Mouse (Mus musculus) liver, embryonic 12.5 days (tissue): ENCODE measurements around the gene Olfr288. TPM values are rescaled to one million over a fixed set of nuclear protein-coding genes. Genes with fewer than 3 reads are reported as not detected.

ENCODE experiments used
- ATAC-seq: fragments of 200-750 bp; cut with Nextera tagmentation; 2 replicates; pipeline ENCODE4 v1.8.0; 2017; ENCODE audit warnings: moderate number of reproducible peaks, mild to moderate bottlenecking, moderate library complexity
- H3K27ac ChIP-seq: fragments of 300-500 bp; sonication (generic); 2 replicates; pipeline ENCODE4 v1.5.1; 2016; ENCODE audit warnings: mild to moderate bottlenecking
- H3K27me3 ChIP-seq: fragments of 300-500 bp; sonication (generic); replicated peaks from 2 replicates; pipeline ENCODE4 v1.6.1; 2016; ENCODE audit warnings: mild to moderate bottlenecking, moderate library complexity
- H3K36me3 ChIP-seq: fragments of 300-500 bp; sonication (generic); 2 replicates; pipeline ENCODE4 v1.6.1; 2016; ENCODE audit warnings: mild to moderate bottlenecking, moderate library complexity
- H3K4me1 ChIP-seq: fragments of 300-500 bp; sonication (generic); 2 replicates; pipeline ENCODE4 v1.6.1; 2016
- H3K4me2 ChIP-seq: fragments of 300-500 bp; sonication (generic); 2 replicates; pipeline ENCODE4 v1.6.1; 2016; ENCODE audit warnings: mild to moderate bottlenecking, moderate library complexity
- H3K4me3 ChIP-seq: fragments of 300-500 bp; sonication (generic); 2 replicates; pipeline ENCODE4 v1.5.1; 2016; ENCODE audit warnings: mild to moderate bottlenecking, moderate library complexity
- H3K9ac ChIP-seq: fragments of 300-500 bp; sonication (generic); 2 replicates; pipeline ENCODE4 v1.6.1; 2016; ENCODE audit warnings: mild to moderate bottlenecking, moderate library complexity
- H3K9me3 ChIP-seq: fragments of 300-500 bp; sonication (generic); replicated peaks from 2 replicates; pipeline ENCODE4 v1.6.1; 2016; ENCODE audit warnings: mild to moderate bottlenecking, moderate library complexity
- WGBS: fragments of 180-500 bp; shearing (Covaris S2); methylation state at CpG from one replicate; pipeline ENCODE4 v1.1.7; 2016; ENCODE audit not compliant: insufficient replicate concordance; 5-methylcytosine and 5-hydroxymethylcytosine counted together
- polyA plus RNA-seq: library from polyadenylated mRNA; unstranded; fragments of >200 nt; fragmentation: Nextera tagmentation; extraction: Ambion mirVana; gene quantifications from 2 replicates; pipeline ENCODE4 v1.2.1, GENCODE M21; 2016

Gene Olfr288
- not detected in 2 replicates for polyA plus RNA-seq

DNA sequence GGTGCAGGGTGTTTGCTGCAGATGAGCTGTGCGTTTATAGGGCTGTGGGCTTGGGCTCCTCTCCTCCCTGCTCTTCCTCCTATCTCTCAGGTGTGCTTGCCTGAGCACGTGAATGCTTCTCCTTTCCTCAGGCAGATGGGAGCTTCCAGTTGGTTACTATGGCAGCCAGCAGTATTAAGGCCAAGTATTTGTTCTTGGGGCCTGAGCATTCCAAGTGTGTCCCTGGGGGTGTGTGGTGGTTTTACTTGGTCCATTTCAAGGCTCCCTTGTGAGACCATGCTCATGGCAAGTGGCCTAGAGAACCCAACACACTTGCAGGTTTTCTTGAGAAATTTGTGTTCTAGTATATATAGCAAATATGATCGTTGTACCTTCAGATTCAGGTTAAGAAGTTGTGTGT, at the start of gene Olfr288:
Gene Olfr288 (minus strand): TSS at position 101 of the 400 bp plus-strand sequence.
- WGBS, result 46% methylated on average over 3 of the region's 3 CpGs
- no peak within 1 kb of the TSS for H3K27ac ChIP-seq
- H3K4me3 ChIP-seq, result no peak within 1 kb of the TSS
- H3K4me2 ChIP-seq, result no peak within 1 kb of the TSS
- H3K4me1 ChIP-seq, result no peaks in the 10 kb centered on the region
- ATAC-seq, result no peak
- H3K36me3 ChIP-seq, result no peaks in the 10 kb centered on the region
- H3K9ac ChIP-seq, result no peak within 1 kb of the TSS
- no peaks in the 10 kb centered on the region for H3K9me3 ChIP-seq
- H3K27me3 ChIP-seq, result no peaks in the 10 kb centered on the region

DNA sequence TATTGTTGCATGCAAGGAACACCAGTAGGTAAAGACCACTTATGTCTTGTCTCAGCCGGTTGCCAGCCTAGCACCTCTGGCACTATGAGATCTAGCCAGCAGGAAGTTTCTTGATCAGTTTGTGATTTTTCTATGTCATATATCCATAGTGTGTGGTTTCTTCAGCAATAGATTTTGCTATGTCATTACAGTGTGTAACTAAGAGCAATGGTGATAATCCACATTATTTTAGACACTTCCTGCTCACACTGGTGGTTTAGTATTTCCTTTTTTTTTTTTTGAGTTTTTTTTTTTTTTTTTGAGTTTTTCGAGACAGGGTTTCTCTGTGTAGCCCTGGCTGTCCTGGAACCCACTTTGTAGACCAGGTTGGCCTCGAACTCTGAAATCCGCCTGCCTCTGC, 40.1 kb upstream of the Olfr288 start:
- Histone ChIP-seq H3K4me3 (no peak overlapping the region), H3K36me3 (no peaks in the 10 kb centered on the region), H3K27me3 (0 out of 2 replicates have a peak, but pooled peaks cover 3% of the 10 kb centered on the region), H3K9me3 (no peaks in the 10 kb centered on the region), H3K9ac (no peak overlapping the region), H3K4me1 (no peaks in the 10 kb centered on the region), H3K4me2 (no peak overlapping the region), H3K27ac (no peak overlapping the region)
- 66% methylated on average over 4 of the region's 4 CpGs for WGBS
- no peak for ATAC-seq

DNA sequence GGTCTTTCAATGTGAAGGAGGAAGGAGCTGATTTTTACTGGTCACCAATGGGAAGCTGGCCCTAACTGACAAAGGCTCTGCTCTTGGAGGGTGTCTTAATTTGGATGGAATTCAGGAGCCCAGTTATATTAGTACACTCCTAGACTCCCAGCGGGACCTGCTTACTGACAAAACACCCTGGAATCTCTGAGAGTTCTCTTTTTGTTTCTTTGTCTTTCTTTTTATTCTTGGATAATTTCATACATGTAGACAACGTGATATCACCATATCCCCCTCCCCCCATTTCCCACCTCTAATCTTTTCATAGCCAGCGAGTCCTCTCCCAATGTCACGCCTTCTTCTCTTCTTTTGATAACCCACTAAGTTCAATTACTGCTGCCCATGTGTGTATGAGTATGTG, 39.0 kb upstream of the Olfr288 start, which contains the start of gene Olfr286:
Gene Olfr286 (minus strand): TSS at position 101 of the 400 bp plus-strand sequence.
- Histone ChIP-seq H3K4me1 (no peaks in the 10 kb centered on the region), H3K4me3 (no peak within 1 kb of the TSS), H3K9ac (no peak within 1 kb of the TSS), H3K27ac (no peak within 1 kb of the TSS), H3K9me3 (no peaks in the 10 kb centered on the region), H3K4me2 (no peak within 1 kb of the TSS), H3K36me3 (no peaks in the 10 kb centered on the region), H3K27me3 (0 out of 2 replicates have a peak, but pooled peaks cover 3% of the 10 kb centered on the region)
- no peak for ATAC-seq
- 72% methylated on average over 4 of the region's 4 CpGs for WGBS

DNA sequence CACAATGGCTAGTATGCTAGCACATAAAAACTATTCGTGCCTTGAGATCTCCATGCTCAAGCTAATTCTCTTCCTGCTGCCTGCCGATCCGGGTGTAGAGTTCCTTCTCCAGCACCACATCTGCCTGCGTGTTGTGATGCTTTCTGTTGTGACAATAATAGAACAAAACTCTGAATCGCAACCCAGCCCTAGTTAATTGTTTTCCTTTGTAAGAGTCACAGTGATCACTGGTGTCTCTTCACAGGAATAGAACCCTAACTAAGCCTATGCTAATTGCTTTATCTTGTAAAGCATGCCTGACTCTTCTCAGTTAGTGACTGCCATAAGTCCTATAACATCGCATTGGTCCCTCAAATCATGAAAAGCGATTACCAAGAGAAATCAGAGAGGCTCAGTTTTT, 30.8 kb upstream of the Olfr288 start:
- no peak overlapping the region for H3K9ac ChIP-seq
- H3K27me3 ChIP-seq, result no peaks in the 10 kb centered on the region
- no peak overlapping the region for H3K27ac ChIP-seq
- WGBS, result 61% methylated on average over 7 of the region's 7 CpGs
- H3K4me1 ChIP-seq, result no peaks in the 10 kb centered on the region
- ATAC-seq, result no peak
- H3K36me3 ChIP-seq, result no peaks in the 10 kb centered on the region
- no peak overlapping the region for H3K4me3 ChIP-seq
- H3K4me2 ChIP-seq, result no peak overlapping the region
- no peaks in the 10 kb centered on the region for H3K9me3 ChIP-seq

DNA sequence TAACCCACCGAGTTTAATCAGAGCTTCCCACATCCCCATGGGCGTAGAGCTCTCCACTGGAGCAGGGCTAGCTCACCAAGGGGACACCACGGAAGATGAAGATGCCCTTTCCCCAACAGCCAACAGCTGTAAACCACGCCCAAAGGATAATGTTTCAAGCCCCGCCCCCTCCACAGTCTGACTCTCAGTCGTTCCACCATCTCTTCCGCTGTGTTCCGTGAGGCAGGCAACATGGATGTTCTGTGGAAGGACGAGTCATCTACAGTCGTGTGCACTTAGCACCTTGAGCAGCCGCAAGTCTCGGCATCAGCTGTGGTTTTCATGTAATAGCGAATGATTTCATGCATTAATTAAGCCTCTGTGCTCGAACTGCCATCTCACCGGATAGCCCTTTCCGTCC, 30.3 kb upstream of the Olfr288 start:
- H3K4me3 ChIP-seq, result no peak overlapping the region
- no peak overlapping the region for H3K27ac ChIP-seq
- no peak for ATAC-seq
- H3K9ac ChIP-seq, result no peak overlapping the region
- no peaks in the 10 kb centered on the region for H3K36me3 ChIP-seq
- no peaks in the 10 kb centered on the region for H3K4me1 ChIP-seq
- 39% methylated on average over 16 of the region's 16 CpGs for whole genome bisulfite sequencing
- H3K27me3 ChIP-seq, result no peaks in the 10 kb centered on the region
- H3K9me3 ChIP-seq, result no peaks in the 10 kb centered on the region
- H3K4me2 ChIP-seq, result no peak overlapping the region

- no peak overlapping the region for H3K9ac ChIP-seq
- H3K36me3 ChIP-seq, result no peaks in the 10 kb centered on the region
- H3K9me3 ChIP-seq, result no peaks in the 10 kb centered on the region
- no peak overlapping the region for H3K4me2 ChIP-seq
- no peak overlapping the region for H3K4me3 ChIP-seq
- H3K4me1 ChIP-seq, result no peaks in the 10 kb centered on the region
- no peak for ATAC-seq
- no peaks in the 10 kb centered on the region for H3K27me3 ChIP-seq
- no peak overlapping the region for H3K27ac ChIP-seq
These were observed 27.0 kb upstream of the Olfr288 start for GRCm38 (mm10) chr15:98222377-98222776.

DNA sequence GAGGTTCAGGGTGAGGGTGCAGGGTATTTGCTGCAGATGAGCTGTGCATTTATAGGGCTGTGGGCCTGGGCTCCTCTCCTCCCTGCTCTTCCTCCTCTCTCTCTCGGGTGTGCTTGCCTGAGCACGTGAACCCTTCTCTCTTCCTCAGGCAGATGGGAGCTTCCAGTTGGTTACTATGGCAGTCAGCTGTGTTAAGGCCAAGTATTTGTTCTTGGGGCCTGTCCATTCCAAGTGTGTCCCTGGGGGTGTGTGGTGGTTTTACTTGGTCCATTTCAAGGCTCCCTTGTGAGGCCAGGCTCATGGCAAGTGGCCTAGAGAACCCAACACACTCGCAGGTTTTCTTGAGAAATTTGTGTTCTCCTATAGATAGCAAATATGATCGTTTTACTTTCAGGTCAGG, 25.5 kb upstream of the Olfr288 start, which contains the start of the genes Gm44579 and Olfr287:
Gene Gm44579 (minus strand): TSS at position 101 of the 400 bp plus-strand sequence.
Gene Olfr287 (minus strand): TSS at position 180 of the 400 bp plus-strand sequence.
- H3K27ac ChIP-seq, result no peak within 1 kb of the TSS
- H3K9me3 ChIP-seq, result no peaks in the 10 kb centered on the region
- no peak for ATAC-seq
- no peaks in the 10 kb centered on the region for H3K4me1 ChIP-seq
- no peaks in the 10 kb centered on the region for H3K36me3 ChIP-seq
- no peak within 1 kb of the TSS for H3K9ac ChIP-seq
- H3K4me2 ChIP-seq, result no peak within 1 kb of the TSS
- no peak within 1 kb of the TSS for H3K4me3 ChIP-seq
- H3K27me3 ChIP-seq, result no peaks in the 10 kb centered on the region
- WGBS, result 67% methylated on average over 4 of the region's 4 CpGs

- no peak for ATAC-seq
- Histone ChIP-seq H3K27me3 (no peaks in the 10 kb centered on the region), H3K4me2 (no peak overlapping the region), H3K4me1 (no peaks in the 10 kb centered on the region), H3K36me3 (no peaks in the 10 kb centered on the region), H3K9me3 (no peaks in the 10 kb centered on the region), H3K9ac (no peak overlapping the region), H3K4me3 (no peak overlapping the region), H3K27ac (no peak overlapping the region)
- WGBS, result 37% methylated on average over 5 of the region's 5 CpGs
These were observed 18.8 kb upstream of the Olfr288 start for GRCm38 (mm10) chr15:98214130-98214529.

DNA sequence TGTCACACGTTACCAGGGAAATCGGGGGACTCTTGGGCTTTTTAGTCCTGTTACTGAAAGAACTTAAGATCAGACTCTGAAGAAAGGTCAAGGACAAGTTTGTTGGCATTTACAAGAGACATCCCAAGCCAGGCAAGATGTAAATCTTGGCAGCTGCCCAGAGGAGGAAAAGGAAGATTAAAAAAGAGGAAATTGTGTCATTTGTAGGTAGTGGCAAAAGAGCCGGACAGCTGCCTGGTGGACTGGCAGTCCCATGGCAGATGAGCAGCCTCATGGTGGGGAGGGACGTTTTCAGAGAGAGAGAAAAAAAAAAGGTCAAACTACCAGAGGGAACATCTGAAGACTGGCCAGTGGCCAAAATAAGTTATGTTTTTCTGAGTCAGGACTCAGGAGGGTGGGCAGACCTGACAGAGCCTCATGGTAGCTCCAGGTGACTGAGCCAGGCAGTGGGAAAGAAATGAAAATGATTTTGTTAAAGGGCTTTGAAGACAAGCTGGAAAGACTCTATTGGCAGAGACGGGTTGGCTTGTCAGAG, 18.1 kb upstream of the Olfr288 start:
- WGBS, result 51% methylated on average over 5 of the region's 5 CpGs
- Histone ChIP-seq H3K4me2 (no peak overlapping the region), H3K4me1 (no peaks in the 10 kb centered on the region), H3K9me3 (no peaks in the 10 kb centered on the region), H3K9ac (no peak overlapping the region), H3K27ac (no peak overlapping the region), H3K36me3 (no peaks in the 10 kb centered on the region), H3K27me3 (no peaks in the 10 kb centered on the region), H3K4me3 (no peak overlapping the region)
- no peak for ATAC-seq

- WGBS, result 49% methylated on average over 7 of the region's 7 CpGs
- H3K4me2 ChIP-seq, result no peak overlapping the region
- no peak overlapping the region for H3K9ac ChIP-seq
- no peaks in the 10 kb centered on the region for H3K4me1 ChIP-seq
- H3K27me3 ChIP-seq, result no peaks in the 10 kb centered on the region
- H3K9me3 ChIP-seq, result no peaks in the 10 kb centered on the region
- no peak overlapping the region for H3K4me3 ChIP-seq
- no peak overlapping the region for H3K27ac ChIP-seq
- no peaks in the 10 kb centered on the region for H3K36me3 ChIP-seq
- no peak for ATAC-seq
These were observed 14.3 kb upstream of the Olfr288 start for GRCm38 (mm10) chr15:98209676-98210075.

- Histone ChIP-seq H3K9ac (no peak overlapping the region), H3K27me3 (peaks cover 27% of the 10 kb centered on the region), H3K27ac (no peak overlapping the region), H3K4me3 (no peak overlapping the region), H3K4me1 (peaks cover 10% of the 10 kb centered on the region; the same call in 1 of the 2 replicates), H3K4me2 (no peak overlapping the region), H3K9me3 (no peaks in the 10 kb centered on the region), H3K36me3 (no peaks in the 10 kb centered on the region)
- ATAC-seq, result no peak
- whole genome bisulfite sequencing, result 50% methylated on average over 4 of the region's 4 CpGs
These were observed 10.9 kb downstream of the Olfr288 start for GRCm38 (mm10) chr15:98184456-98184855.

DNA sequence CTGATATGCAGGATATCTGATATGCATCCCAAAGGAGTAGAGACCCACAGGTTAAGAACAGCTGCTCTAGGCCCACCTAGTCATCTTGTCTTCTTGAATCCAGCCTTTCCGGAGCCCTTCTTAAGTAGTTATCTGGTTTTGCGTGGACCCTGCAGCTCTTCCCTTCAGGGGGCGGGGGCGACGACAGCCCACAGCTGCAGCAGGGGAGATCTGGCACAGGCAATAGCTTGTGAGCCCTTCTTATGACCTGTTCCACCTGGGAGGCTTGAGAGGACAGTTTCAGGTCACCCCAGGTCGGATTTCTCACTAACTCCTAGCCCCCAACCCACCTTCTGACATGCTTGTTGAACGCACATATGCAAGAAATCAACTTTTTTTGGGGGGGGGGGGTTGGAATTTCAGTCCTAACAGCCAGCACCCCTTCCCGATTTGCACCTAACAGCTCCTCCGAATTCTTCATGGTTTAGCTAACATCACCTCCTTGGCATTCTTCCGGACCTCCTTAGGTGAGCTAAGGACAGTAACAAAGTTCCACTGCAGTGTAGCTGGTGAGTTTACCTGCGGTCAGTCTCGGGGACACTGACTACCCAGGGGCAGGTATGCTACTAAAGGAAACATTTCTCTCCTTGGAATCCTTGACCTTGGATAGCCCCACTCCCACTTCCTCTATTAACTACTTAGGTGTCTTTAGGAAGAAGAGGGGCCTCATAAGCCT, 13.3 kb downstream of the Olfr288 start:
- Histone ChIP-seq H3K4me2 (no peak overlapping the region), H3K9me3 (no peaks in the 10 kb centered on the region), H3K36me3 (no peaks in the 10 kb centered on the region), H3K4me3 (no peak overlapping the region), H3K27ac (no peak overlapping the region), H3K9ac (no peak overlapping the region), H3K4me1 (peaks cover 10% of the 10 kb centered on the region; the same call in 1 of the 2 replicates), H3K27me3 (peaks cover 47% of the 10 kb centered on the region)
- ATAC-seq, result no peak
- 58% methylated on average over 12 of the region's 12 CpGs for WGBS
